Mouse (Mus musculus) thymus, adult 2 months (tissue): ENCODE measurements around the gene Sap30bp.

ENCODE experiments used
- CTCF ChIP-seq: fragments of 200-500 bp; IDR thresholded peaks from 2 replicates; pipeline ENCODE4 v1.5.1; 2012; ENCODE audit warnings: mild to moderate bottlenecking, control low read depth, low read length, moderate library complexity, borderline replicate concordance; ENCODE audit not compliant: control insufficient read depth, poor library complexity, insufficient read depth; ENCODE audit errors: extremely low read depth
- POLR2A ChIP-seq: fragments of 200-500 bp; IDR thresholded peaks from 2 replicates; pipeline ENCODE4 v1.6.1; 2012; ENCODE audit warnings: mild to moderate bottlenecking, low read length, control low read depth, moderate library complexity; ENCODE audit not compliant: control insufficient read depth, poor library complexity, insufficient read depth; ENCODE audit errors: extremely low read depth

DNA sequence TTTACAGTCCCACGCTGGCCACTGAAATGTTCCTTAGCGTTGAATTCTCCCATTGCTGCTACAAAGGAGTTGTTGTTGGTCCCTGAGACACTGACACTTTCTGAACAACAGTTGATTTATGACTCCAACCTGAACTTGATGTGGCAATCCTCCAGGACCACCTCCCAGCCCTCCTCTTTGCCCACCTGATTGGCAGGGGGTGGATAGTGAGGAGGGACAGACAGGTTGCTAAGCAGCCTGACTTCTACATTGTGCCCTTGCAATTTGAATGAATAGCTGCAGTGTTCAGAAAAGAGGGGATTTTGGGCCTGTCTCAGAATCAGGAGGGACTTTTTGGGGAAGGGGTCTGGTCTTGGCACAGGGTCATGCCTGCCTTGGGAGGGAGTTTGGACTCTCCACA, 17.6 kb downstream of the Sap30bp start:
- TF ChIP-seq CTCF (no peak), POLR2A (no peak)
